Mouse (Mus musculus) CD8-positive naive resting alpha-beta T cell, adult 2 months (primary cell): ENCODE data around the gene Dhx30.
"Not testable (repeated sequence)": the region's sequence is repeated elsewhere in the genome, so short reads cannot be mapped to it uniquely, and the experiment has no call there.

Experiments
- DNase-seq, 2 experiments: peaks; one replicate each; pipeline ENCODE4 v3.0.0; 2022; ENCODE audit warnings: low read depth in 2 of 2, low spot score in 2 of 2

The Dhx30 gene

DNA sequence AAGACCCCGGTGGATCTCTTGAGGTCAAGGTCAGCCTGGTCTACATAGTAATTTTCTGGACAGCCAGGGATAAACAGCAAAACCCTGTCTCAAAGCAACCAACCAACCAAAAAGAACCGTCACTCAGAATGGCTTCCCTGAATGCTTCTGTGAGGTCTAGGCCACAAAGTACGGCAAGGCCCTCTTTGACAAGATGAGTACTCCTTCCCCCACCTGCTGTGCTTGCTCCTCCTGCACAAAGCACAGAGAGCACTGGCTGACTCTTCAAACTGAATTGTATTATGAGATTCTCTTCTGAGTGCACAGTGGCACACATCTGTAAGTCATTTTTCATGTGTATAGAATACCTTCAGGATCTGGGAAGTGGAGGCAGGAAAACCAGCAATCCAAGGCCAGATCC is 19.8 kb downstream of the Dhx30 start:
- no peak for DNase-seq

DNA sequence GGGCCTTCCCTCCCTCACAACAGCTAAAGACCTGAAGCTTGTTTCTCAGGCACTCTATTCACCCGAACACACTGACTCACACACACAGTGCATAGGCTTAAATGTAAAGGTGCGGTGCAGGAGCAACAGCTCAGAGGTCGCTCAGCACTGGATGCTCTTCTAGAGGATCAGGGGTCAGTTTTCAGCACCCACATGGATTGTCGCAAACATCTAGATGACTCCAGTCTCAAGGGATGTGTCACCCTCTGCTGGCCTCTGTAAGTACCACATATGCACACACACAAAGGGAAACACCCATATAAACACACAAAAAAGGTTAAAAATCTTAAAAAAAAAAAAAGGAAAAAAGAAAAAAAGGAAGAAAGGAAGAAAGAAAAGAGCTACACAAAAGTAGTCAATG is 22.9 kb downstream of the Dhx30 start:
- DNase-seq: no peak

DNA sequence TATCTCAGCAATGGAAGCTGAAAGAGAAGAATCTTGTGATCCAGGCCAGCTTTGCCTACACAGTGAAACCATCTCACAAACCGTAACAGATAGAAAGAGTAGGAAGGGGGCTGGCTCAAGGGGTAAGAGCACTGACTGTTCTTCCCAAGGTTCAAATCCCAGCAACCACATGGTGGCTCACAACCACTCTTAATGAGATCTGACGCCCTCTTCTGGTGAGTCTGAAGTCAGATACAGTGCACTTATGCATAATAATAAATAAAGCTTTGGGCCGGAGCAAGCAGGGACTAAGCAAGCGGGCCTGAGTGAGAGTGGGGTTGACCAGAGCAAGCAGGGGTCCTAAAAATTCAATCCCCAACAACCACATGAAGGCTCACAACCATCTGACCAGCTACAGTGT is 24.3 kb downstream of the Dhx30 start:
- peak in 1 of 2 experiments; percentile 21 for DNase-seq

DNA sequence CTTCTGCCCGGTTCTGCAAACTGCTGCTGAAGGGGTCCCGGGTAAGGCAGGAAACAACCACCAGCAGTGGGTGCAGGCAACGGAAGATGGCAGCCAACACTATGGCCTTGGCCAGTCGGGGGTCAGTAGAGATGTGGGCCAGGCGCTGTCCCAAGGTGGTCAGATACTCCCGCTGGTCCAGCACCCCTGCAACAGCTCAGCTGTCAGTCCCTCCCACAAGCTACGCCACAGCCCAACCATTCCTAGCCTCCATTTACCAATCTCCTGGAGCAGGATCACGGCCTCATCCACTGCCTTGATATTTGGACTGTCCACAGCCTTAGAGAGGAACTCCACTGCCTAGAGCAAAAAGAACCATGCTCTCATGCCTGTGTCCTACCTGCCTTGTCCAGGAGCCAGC is 31.9 kb downstream of the Dhx30 start:
- no peak for DNase-seq

DNA sequence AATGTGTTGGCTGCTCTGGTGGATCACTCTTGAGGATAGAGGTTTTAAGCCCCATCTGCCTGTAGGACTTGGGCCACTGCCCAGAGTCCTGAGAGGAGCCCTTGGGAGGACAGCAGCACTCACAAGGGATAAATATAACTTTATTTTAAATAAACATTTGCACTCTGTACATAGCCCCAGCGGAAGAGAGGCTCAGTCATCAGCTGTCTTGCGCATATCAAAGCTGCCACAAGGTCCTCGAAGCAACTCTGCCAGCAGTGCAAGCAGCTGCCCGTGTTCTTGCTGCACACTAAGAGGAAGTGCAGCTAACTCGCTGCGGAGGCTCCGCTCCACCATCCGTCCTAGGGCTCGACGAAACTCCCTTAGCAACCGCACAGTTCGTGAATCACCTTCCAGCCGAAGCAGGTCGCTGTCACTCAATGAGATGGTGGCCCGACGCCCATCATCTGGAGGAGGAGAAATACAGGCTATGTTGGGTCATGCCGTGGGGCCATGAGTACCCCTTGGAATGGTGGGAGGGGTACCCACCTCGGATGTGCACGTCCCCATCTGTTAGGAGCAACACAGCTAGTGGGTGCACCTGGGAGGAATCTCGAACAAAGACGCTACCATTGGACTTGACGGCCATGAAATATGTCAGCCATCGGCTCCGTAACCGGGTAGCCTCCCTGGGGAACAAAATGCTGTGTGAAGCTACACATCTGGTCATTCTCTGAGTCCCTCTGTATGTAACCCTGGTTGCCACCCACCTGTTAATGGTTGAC is 33.2 kb downstream of the Dhx30 start:
- DNase-seq: no peak

DNA sequence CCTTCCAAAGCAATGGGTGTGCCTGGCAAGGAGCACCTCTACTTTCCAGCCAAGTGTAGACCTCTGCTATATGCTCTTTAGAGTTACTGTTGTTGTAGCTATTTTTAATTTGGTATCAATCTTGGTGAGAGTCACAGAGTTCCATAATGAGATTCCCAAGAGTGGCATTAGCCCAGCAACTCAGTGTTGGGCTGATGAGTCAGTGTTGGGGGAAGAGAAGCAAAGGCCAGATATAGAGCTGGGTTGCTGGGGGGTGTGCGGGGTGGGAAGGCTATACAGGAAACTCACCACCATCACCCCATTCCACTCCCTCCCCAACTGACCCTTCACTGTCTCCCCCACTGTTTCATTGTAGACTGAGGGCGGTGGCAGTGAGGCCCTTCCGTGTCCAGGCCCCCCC is 36.6 kb downstream of the Dhx30 start:
- DNase-seq: no peak

DNA sequence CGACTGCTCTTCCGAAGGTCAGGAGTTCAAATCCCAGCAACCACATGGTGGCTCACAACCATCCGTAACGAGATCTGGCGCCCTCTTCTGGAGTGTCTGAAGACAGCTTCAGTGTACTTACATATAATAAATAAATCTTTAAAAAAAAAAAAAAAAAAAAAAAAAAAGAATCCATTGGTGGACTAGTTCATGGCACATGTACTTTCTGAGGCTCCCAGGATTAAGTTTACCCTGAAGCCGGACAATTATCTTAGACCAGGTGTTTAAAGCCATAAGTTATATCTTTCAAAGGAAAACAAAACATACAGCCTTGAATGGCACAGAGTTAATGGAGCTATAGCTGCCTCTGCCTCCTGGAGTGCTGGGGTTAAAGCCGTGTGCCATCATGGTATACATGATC is 41.2 kb downstream of the Dhx30 start:
- DNase-seq: not testable (repeated sequence)

DNA sequence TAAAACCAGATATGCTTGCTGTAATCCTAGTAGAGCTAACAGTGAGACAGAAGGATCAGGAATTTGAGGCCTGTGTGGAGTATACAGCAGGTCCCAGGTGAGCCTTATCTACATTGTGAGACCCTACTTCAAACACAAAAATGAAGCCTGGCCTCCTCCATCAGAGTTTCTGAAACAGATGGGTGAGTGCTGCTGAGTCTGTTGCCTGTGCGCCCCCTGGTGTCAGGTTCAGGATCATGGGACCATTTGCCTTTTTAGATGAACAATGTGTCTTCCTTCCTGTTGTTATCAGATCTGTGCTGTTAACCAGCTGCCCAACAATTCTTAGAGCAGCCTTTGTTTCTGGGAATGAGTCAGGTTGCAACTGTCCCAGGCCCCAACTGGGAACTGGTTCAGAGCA is 45.8 kb downstream of the Dhx30 start:
- DNase-seq: peak; percentile 57 to 73

DNA sequence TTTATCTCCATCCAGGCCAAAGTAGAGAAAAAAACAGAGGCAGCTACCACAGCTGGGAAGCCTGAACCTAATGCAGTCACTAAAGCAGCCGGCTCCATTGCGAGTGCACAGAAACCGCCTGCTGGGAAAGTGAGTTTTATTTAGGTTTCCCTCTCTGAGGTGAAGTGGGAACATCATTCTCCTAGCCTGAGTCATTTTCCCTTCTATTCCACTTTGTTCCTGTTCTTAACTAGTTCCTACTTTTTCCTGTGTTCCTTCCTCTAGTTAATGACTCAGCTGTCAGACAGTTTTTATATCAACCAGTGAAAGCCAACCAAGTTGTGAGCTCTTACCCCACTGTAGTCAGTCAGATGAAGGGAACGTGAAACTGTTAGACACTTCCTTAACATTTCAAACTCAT is 46.6 kb downstream of the Dhx30 start:
- no peak for DNase-seq

DNA sequence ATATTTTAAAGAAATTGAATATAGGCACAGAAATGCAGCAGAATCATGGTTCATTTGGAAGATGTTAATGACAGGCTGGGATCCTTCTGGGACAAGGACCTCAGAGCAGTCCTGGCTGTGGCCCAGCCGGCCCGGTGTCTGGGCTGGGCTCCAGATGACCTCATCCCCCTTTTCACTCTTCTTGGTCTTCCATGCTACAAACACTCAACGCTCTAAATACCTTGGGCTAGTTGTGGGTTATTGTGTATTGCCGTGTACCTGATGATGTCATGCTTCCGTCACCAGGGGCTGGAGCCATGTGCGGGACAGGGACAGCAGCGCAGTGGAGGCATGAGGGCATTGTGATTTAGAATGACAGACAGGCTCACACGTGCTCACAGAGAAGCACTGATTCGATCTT is 47.3 kb downstream of the Dhx30 start:
- no peak for DNase-seq

DNA sequence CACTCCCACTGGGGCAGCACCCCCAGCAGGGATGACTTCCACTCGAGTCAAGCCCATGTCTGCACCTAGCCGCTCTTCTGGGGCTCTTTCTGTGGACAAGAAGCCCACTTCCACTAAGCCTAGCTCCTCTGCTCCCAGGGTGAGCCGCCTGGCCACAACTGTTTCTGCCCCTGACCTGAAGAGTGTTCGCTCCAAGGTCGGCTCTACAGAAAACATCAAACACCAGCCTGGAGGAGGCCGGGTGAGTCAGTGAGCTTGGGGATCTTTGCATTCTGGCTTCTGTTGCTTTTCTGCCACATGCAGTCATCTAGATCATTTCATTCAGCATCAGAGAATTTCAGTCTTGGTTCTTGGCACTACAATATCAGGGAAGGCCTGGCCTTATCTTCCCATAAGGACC is 48.9 kb downstream of the Dhx30 start:
- DNase-seq: no peak

DNA sequence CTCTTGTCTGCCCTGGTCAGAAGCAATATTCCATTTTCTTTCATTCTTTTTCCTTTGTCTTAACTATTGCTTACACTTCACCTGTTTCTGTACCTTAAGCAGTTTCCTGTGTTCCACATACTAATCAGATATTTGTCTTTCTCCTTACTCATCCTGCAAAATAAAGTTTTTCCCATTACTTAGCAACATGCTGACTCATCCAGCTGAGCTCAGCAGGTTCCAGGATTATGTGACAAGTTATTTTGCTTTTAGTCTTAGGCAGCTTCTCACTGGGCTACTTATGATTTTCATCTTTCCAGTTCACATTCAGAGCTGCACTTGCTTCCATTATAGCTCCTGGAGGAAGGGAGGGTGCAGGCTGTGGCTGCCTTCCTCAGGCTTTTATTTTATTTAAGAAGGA is 53.0 kb downstream of the Dhx30 start:
- no peak for DNase-seq

DNA sequence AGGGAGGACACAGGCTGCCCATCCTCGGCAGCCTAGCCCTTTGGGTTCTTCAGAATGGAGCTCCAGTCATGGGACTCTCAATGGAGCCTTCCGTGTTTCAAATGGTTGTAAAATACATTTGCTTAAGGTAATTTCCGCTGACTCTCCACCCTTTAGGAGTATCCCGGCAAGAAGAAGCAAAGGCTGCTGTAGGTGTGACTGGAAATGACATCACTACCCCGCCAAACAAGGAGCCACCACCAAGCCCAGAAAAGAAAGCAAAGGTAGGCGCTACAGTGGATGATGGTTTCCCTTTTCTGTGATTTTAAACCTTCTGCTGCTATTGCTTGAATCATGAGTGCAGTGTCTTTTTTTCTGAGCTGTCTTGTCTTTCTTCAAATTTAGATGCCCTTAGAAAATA is 54.8 kb downstream of the Dhx30 start:
- peak in 1 of 2 experiments; percentile 16 for DNase-seq

DNA sequence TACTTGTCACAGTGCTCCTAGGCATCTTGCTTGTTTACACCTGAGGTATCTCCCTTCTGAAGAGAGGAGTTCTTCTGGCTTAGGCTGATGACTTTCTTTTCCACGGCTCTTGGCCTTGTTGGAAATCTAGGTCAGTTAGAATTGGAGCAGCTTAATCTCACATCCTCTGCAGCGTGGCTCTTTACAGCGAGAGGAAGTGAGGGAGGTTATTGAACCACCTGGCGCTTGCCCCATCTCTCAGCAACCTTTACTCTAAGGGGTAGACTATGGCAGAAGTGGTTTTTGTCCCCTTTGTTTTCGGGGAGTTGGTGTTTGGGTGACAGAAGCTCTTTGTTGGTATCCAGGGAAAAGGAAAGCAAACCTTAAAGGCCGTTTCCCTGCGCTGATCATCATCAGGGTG is 55.2 kb downstream of the Dhx30 start:
- DNase-seq: peak; percentile 7 to 21

DNA sequence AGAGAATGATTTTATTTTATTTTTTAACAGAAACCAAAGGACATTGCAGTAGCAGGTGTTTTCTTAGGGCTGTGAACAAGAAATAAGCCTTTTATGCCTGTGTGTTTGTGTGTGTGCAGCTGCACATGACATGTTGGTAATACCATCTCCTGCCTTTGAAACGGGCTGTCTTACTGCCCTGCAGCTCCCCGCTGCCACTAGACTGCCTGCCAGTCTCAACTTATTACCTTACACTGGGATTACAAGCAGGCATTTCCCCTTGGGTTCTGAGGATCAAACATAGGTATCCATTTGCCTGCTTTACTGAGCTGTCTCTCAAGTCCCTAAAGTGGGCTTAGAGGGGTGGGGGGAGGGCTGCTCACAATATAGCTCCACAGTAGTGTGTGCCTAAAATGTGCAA is 56.9 kb downstream of the Dhx30 start:
- peak; percentile 10 to 18 for DNase-seq

DNA sequence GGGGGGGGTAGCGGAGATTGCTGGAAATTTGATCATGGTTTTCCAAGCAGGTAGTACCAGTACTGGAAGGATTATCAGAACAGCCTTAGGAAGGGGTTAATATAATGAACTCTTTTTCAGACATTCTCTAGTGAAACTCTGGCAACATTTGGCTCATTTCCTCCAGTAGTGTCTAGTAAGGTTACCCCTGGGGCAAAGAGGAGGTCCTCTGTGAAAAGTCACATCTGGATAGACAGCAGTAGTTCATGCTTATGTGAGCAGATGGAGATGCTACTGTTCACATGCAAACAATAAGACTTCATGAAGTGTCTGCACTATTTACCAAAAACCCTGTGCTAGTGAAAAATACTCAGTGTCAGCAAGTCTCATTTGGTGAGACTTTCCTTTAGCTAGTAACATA is 60.4 kb downstream of the Dhx30 start:
- no peak for DNase-seq

DNA sequence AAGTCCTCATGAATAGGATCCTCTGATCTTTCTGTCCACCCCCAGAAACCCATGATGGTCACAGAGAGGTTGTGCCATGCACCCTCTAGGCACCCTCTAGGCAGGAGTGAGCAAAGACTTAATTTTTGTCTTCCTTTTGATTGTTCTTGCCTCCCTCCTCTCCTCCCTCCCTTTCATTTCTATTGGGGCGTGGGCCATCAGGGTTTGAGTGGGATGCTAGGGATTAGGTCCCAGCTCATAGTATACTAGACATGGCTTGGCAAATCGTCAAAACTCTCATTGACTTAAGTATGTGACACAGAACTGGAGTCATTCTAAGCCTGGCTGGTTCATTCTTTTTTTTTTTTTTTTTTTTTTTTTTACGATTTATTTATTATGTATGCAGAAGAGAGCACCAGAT is 62.8 kb downstream of the Dhx30 start:
- DNase-seq: no peak

DNA sequence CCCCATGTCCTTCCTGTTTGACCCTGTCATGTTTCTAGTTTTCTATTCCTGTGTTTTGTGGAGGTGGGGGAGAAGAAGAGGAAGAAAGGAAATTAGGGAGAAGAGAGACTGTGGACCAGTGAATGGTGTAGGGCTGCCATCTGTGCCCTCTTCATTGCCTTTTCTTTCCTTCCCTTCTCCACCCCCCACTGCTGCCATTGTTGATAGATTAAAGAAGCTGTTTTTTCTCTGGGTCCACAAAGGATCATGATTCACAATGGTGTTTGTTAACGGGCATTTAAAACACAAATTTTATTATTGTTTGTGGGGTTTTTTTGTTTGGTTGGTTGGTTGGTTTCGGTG is 63.6 kb downstream of the Dhx30 start:
- DNase-seq: no peak

DNA sequence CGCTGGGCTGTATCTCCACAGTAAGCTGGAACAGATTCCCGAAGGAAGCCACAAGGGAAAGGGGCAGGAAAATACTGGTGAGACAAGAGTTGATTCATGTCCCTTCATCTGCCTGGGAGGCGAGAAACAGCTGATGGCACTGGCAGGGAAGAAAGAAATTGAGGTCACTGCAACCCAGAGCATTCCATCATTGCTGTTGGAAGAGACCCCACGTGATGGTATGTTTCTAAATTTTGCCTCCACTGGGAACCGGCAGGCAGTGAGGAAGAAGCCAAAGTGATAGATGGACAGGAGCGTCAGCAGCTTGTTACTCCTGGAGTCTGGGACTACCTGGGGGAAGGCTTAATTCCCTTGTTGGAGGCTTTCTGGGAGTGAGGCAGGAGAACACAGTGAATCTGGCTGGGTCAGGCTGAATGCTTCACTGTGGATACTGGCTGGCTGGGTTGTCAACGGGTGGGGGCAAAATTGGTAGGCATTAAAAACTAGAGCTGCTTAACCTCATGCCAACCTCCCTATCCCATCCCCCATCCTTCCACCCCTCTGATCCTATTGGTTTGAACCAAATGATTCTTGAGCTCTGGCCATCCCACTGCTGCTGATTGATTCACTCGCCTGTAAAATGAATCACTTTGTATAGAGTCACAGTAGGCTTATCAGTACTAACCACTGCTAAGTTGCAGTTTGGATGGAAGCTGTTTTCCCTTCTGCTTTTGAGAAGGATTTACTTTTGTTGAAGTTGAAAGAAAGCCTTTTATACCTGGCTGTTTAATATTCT is 64.1 kb downstream of the Dhx30 start:
- no peak for DNase-seq

DNA sequence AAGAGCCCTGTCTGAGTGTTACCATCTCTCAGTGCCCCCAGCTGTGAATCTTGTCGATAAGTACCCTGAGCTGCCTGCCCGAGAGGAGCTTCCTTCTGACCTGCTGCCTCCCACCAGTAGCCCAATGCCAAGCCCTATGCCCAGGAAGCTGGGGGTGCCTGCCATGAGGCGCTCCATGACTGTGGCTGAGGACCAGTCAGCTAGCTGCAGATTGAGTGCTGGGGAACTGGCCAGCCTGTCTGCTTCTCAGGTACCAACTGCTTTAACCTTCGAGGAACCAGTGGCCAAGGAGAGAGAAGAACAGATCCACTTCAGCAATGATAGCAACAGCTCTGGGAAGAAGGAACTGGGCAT is 64.7 kb downstream of the Dhx30 start:
- no peak for DNase-seq

DNA sequence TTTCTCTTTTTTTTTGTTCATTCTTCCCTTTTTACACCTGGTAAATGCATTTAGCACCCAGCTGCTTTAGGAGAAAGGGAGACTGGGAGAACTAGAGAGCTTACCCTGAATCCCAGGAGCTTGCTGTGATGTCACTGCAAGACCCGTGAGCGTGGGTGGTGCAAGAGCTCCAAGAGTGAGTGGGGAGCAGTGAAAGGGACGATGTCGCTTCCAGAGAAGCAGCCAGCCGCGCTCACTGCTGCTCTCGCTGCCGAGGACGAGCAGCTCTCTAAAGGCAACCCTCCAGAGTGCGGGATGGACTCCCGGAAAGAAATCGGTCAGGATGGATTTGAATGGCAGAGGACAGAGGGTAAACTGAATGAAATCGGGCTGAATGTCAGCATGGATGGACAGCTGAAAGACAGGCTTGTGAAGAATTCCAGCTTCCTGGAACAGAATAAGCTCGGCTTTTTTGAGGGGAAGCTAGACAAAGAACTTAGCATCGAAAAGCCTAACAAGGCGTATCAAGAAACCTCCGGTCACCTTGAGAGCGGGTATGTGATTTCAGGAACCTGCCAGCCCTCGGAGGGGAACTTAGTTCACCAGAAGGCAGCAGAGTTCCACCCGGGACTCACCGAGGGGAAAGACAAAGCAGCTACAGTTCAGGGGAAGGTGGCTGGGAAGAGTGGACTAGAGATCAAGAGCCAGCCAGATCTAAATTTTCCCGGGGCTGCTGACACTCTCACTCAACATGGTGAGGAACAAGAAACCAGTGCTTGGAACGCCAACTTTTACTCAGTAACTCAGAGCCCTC is 65.6 kb downstream of the Dhx30 start:
- no peak for DNase-seq

DNA sequence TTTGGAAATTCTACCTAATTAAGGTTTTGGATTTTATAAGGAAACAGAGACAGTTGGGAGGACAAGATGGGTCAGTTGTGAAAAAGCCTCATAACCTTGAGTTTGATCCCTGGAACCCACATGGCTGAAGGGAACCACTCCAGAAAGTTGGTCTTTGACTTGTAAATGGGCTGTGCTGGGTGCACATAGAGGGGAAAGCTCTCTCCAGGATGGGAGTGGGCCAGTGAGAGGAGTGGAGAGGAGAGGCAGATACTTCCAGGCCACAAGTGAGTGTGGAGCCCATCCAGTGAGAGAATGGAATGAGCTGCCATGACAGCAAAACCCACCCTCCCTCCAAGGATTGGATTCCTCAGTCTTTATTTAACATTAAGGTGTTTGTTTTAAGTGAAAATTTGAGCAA is 66.4 kb downstream of the Dhx30 start:
- no peak for DNase-seq
